Mouse (Mus musculus) central nervous system, embryonic 11.5 days (tissue): ENCODE results near the gene Cdc20b. TPM values are rescaled to one million over a fixed set of nuclear protein-coding genes. Genes with fewer than 3 reads are reported as not detected.

Source experiments
- polyA plus RNA-seq: library from polyadenylated mRNA; depleted of rRNA; stranded (reverse); fragments of >200 nt; gene quantifications from 2 replicates; pipeline ENCODE4 v1.2.3, GENCODE M21; 2012; rRNA removed

Cdc20b gene
- polyA plus RNA-seq: 0.58 and 1.5 TPM in 2 replicates

GRCm38 (mm10) chr13:113034950-113035421 lies at the start of gene Cdc20b:
Gene Cdc20b, plus strand, starts transcription at chr13:113035111.

GRCm38 (mm10) chr13:112987532-112987943 lies 47.4 kb upstream of the Cdc20b start, which contains the start of gene Ccno:
Gene Ccno, plus strand, starts transcription at chr13:112987802.

GRCm38 (mm10) chr13:112993531-112994152 lies 41.3 kb upstream of the Cdc20b start, which contains the start of gene Mcidas:
Gene Mcidas, plus strand, starts transcription at chr13:112993845.

GRCm38 (mm10) chr13:113046211-113046883 lies 11.4 kb downstream of the Cdc20b start, which contains the start of gene Gpx8:
Gene Gpx8, minus strand, starts transcription at chr13:113046410.

GRCm38 (mm10) chr13:113100879-113101278 lies 66.0 kb downstream of the Cdc20b start, which contains the start of gene Gzma:
Gene Gzma, minus strand, starts transcription at chr13:113100981.

Other genes starting within 250 kb of the Cdc20b start
- gene Plpp1, start 234.3 kb upstream of the Cdc20b start, polyA plus RNA-seq: 10.7 and 18.3 TPM in 2 replicates
- gene Mtrex, start 107.7 kb upstream of the Cdc20b start, polyA plus RNA-seq: 80.2 and 82.8 TPM in 2 replicates
- gene Dhx29, start 107.7 kb upstream of the Cdc20b start, polyA plus RNA-seq: 17.5 and 25.6 TPM in 2 replicates
- 2.4 and 5.5 TPM in 2 replicates for gene Ccno, start 47.3 kb upstream of the Cdc20b start, polyA plus RNA-seq
- gene Mcidas, start 41.3 kb upstream of the Cdc20b start, polyA plus RNA-seq: 0.93 and 2.2 TPM in 2 replicates
- gene Gpx8, start 11.3 kb downstream of the Cdc20b start, polyA plus RNA-seq: 75.5 and 79.6 TPM in 2 replicates
- gene Gzma, start 65.9 kb downstream of the Cdc20b start, polyA plus RNA-seq: not detected in 2 replicates
- gene Esm1, start 174.5 kb downstream of the Cdc20b start, polyA plus RNA-seq: 0.91 and 1.3 TPM in 2 replicates
- not detected in 2 replicates for gene Gzmk, start 190.8 kb downstream of the Cdc20b start, polyA plus RNA-seq